Mouse (Mus musculus): ENCODE results near the gene Mllt10.

GRCm38 (mm10) chr2:18058146-18058708 is 3.2 kb downstream of the Mllt10 start:
- TF ChIP-seq EP300 (IDR thresholded peaks at IDR 0.05; ENCODE audit: low read depth) (no peak), CTCF (IDR thresholded peaks at IDR 0.05; ENCODE audit: low read depth) (no peak)

All from liver, postnatal 0 days (tissue).